Mouse (Mus musculus) cortical plate, adult 2 months (tissue): Measurements from ENCODE around the gene Ankrd49.

Source experiments
- CTCF ChIP-seq: fragments of 200-500 bp; IDR thresholded peaks from 2 replicates; pipeline ENCODE4 v1.5.1; 2011; ENCODE audit warnings: mild to moderate bottlenecking, control low read depth, low read length; ENCODE audit not compliant: insufficient read depth; ENCODE audit errors: extremely low read depth
- POLR2A ChIP-seq: fragments of 200-500 bp; IDR thresholded peaks from 2 replicates; pipeline ENCODE4 v1.6.1; 2011; ENCODE audit warnings: mild to moderate bottlenecking, low read length, control low read depth; ENCODE audit not compliant: insufficient read depth; ENCODE audit errors: extremely low read depth

DNA sequence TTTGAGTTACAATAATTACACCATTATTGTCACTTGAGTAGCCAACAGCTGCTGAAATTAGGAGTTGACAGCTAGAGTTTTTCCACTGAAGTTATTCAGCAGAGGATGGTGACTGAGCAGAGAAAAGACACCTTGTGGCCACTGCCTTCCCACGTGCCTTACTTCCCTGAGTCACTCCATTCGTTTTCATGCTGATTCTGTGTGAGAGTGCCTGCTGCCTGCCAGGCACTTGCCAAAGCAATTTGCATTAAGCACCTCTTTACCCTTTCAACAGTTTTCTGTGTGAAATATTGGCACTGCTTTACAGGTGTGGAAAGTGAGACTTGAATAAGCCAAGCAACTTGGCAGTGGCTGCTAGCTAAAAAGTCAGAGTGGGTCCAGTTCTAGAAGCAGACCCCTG, 43.2 kb upstream of the Ankrd49 start:
- TF ChIP-seq POLR2A (no peak), CTCF (no peak)
